Mouse (Mus musculus) CD4-positive helper T cell, adult 2 months (primary cell): ENCODE measurements around the gene Atl1.
A peak's percentile ranks its signal among the peaks of the same experiment; 100 is the strongest.

Experiments used
- DNase-seq: peaks from one replicate; pipeline ENCODE4 v3.0.0-alpha.2; 2012; ENCODE audit warnings: low read depth, missing footprints, low spot score

Gene Atl1

DNA sequence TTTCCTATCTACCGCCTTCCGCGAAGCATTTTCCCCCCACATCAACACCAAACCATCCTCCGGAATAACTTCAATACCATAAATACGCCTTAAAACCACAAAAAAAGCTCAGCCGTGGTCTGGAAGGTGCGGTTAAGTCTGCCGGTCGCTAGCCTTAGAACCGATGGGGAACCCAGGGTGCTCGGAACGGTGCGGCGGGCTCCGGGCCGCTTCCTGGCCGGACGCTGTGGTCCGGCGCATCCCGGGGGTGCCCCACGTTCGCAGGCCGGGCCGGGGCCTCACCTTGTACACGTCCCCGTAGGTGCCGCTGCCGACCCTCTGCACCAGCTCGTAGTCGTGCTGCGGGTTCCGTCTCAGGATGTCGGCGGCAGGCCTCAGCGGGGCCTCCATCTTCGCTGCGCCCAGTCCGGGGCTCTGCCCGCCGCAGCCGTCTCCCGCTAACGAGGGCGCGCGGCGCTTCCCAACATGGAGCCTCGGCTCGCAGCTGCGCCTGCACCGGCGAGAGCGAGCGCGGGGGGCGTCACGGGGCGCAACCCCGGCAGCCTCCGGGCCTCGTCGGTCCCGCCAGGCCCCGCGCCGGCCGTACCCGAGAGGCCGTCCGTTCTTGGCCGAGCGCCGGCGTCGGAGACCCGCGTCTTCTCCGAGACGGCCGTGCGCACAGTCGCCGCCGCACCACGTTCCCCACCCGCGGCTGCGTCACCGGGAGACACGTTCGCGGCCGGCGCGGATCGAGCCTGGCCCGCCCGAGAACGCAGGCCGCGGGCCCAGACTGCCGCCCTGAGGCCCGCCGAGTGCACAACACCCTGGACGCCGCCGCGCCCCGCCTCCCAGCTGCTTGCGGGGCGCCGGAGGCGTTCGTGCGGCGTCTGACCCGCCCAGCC lies at the start of gene Atl1, which contains the start of gene Map4k5:
Gene Atl1, plus strand, starts transcription at position 244 of the 881 bp plus-strand sequence.
Gene Map4k5, minus strand, starts transcription at position 830 of the 881 bp plus-strand sequence.
- DNase-seq, result peak; percentile 86

DNA sequence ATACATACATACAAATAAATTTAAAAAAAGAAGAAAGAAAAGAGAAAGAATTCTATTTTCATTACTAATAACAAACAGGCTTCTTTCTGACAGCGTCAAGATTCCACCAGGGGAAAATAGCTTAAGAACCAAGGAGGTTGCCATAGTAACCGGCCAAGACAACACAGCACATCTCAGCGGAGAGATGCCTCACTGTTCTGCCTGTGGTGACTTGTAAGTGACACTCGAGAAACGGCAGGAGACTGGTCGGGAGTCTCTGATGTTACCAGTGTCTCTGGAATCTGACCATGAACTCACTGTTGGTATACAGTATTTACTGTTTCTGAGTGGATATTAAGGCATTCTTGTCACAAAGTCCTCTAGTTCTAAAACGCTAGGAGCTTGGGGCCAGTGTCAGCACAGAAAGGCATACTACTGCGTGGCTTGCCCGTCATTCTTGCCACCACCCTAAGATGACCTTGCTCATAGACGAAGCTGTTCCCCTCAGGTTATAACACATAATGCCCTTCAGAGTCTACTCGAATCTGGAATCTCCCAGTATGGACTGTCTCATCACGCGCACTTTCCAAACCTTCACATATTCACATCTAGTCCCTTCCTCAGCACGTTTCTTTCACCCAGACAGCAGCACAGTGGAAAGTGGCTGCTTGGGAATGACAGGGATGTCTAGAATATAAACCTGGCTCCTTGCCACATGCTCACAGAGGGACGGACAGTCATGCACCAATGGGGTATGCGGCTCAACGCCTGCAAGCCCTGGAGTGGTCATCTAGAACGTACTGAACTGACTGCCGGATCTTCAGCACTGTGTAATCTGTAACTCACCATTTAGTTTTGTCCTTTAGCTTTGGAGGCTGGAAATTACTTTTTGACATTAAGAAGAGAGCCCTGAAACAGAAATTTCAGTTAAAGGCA lies 48.6 kb upstream of the Atl1 start:
- DNase-seq, result no peak

DNA sequence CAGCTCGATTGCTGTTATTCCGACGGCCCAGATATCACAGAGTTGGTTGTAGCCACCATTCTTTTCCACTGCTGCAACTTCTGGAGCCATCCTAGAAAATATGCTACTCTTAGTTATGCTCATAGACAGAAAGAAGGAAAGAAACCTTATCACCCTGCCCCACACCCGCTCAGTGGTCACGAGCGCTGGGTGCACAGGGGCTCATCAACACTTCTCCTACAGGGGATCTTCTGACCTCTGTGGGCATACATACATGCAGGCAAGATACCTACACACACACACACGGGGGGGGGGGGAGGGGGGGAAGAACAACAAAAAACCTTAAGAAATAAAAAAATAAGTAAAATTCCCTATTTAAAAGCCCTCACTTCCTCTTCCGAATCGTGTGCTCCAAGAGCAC lies 46.7 kb upstream of the Atl1 start:
- no peak for DNase-seq

DNA sequence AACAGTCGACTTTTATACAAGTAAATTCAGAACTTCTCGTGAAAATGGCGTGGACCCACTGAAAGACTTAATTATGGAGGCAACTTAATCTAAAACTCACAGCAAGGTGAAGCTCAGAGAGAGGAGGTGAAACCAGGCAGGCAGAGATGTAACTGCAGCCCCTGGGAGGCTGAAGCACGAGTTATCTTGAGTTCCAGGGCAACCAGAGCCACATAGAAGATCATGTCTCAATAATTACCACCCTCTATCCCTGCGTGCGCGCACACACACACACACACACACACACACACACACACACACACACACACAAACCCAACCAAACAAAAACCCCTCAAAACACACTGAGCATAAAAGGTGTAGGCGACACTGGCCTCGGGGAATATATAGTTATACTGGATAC lies 45.9 kb upstream of the Atl1 start:
- no peak for DNase-seq

- no peak for DNase-seq
Measured at GRCm38 (mm10) chr12:69848083-69848878, 44.1 kb upstream of the Atl1 start.

GRCm38 (mm10) chr12:69852288-69852687 lies 40.1 kb upstream of the Atl1 start:
- DNase-seq, result no peak

GRCm38 (mm10) chr12:69853387-69853786 lies 39.0 kb upstream of the Atl1 start:
- peak; percentile 42 for DNase-seq

DNA sequence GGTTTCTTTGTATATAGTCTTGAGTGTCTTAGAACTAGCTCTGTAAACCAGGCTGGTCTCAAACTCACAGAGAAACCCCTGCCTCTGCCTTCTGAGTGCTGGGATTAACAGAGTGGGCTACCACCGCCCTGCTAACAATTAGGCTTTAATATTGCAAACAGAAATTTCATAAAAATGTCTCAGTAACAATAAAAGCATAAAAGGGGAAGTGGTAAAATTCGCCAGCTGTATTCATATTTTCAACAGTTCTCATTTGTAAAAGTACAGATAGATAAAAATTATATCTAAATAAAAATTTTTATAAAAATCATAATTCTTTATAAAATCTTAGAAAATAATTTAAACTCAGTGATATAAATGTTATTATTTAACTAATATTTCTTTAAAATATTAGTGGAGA lies 38.5 kb upstream of the Atl1 start:
- DNase-seq, result no peak

DNA sequence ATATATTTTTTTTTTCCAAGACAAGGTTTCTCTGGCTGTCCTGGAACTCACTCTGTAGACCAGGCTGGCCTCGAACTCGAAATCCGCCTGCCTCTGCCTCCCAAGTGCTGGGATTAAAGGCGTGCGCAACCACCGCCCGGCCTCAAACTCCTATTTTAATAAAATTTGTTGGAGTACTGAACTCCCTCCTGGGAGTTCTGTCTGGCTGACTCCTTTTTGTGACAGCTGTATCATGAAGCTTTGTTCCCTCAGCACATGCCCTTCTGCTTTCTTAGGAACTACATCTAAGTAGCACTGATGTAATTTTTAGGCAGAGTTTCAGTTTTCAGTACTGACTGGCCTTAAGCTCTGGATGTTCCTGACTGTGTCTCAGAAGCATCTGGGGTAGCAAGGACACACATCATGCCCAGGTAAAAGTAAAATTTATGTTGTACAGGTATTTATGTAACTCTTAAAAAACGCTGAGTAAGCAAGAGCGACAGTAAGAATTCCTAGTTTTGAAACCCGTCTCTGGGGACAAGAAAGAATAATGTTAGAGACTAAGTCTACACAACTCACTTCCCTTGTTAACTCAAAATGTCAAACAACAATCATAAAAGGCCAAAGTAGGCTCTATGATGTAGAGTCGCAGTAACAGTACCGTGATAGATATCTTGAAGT lies 36.6 kb upstream of the Atl1 start:
- no peak for DNase-seq

GRCm38 (mm10) chr12:69856398-69856797 lies 36.0 kb upstream of the Atl1 start:
- DNase-seq, result no peak

- DNase-seq, result no peak
Measured at GRCm38 (mm10) chr12:69857597-69857996, 34.8 kb upstream of the Atl1 start.

GRCm38 (mm10) chr12:69858847-69859246 lies 33.6 kb upstream of the Atl1 start:
- no peak for DNase-seq

- peak; percentile 81 for DNase-seq
Measured at GRCm38 (mm10) chr12:69863505-69863904, 28.9 kb upstream of the Atl1 start.

DNA sequence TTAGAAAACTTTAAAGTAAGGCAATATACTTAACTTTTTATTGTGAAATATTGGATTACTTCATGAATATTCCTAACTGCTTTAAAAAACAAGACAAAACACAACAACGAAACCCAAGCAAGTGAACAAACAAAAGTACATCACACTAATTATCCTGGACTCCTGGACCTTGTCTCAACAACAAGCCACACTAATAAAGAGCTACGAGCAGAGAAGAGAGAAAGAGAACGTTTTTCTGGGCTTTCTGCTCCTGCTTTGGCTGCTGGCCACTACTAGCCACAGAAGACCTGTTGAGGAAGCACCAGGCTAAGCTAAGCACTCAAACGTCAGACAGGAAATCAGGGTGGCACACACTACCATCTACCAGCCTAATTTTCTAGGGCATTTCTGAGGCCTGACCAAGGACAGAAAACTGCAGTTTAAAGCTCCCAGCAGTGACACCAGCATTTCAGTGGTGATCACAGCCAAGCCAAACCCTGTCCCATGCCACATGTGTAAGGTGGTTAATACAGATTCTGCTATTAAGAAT lies 28.2 kb upstream of the Atl1 start:
- DNase-seq, result peak; percentile 14

DNA sequence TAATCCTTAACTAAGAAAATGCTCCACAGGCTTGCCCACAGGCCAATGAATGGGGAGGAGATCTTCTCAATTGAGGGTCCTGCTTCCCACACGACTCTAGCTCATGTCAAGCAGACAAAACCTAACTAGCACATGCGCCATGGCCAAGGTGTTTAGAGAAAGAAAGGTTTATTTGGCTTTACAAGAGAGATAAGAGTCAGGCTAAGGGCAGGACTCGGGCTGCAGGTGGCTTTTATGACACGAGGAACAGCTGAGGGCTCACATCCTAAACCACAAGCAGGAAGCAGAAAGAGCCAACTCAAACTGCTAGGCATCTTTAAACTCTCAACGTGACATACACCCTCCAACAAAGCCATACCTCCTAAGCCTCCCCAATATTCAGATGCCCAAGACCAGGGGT lies 25.1 kb upstream of the Atl1 start:
- DNase-seq, result peak; percentile 33

DNA sequence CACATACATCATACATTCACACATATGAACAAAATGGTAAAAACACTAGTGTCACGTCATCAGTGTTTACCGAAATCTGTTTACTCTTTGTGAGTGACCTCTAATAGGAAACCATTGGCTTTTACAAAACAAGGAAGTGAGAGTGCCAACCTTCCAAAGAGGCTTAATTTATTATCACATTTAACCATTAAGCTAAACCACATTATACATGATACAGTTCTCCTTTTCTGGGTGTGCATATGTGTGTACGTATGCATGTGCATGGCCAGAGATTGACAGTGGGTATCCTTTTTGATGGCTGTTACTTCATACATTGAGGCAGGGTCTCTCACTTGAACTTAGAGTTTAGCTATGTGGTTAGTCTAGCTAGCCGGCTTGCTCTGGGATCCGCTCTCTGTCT lies 20.8 kb upstream of the Atl1 start:
- DNase-seq, result no peak

GRCm38 (mm10) chr12:69877842-69878363 lies 14.5 kb upstream of the Atl1 start:
- no peak for DNase-seq

GRCm38 (mm10) chr12:69879172-69879665 lies 13.2 kb upstream of the Atl1 start:
- DNase-seq, result no peak

- no peak for DNase-seq
Measured at GRCm38 (mm10) chr12:69879739-69880138, 12.7 kb upstream of the Atl1 start.

- DNase-seq, result no peak
Measured at GRCm38 (mm10) chr12:69881198-69881905, 11.1 kb upstream of the Atl1 start.
